Mouse (Mus musculus) embryonic fibroblast, embryonic 13.5 days (primary cell): Measurements from ENCODE around the gene Emilin2.

Experiments
- CTCF ChIP-seq: IDR thresholded peaks from 2 replicates; pipeline ENCODE4 v1.5.1; 2011; ENCODE audit warnings: mild to moderate bottlenecking, control low read depth, low read length, moderate library complexity, borderline replicate concordance; ENCODE audit not compliant: insufficient read depth
- POLR2A ChIP-seq: IDR thresholded peaks from 2 replicates; pipeline ENCODE4 v1.6.1; 2011; ENCODE audit warnings: low read depth, mild to moderate bottlenecking, control low read depth, low read length, moderate library complexity

- TF ChIP-seq POLR2A (no peak), CTCF (no peak)
Observed at GRCm38 (mm10) chr17:71288145-71288758, 23.5 kb downstream of the Emilin2 start.
